Mouse (Mus musculus): ENCODE data around the gene Ap1g1.

- TF ChIP-seq TAL1 (IDR thresholded peaks at IDR 0.05; ENCODE audit: low read length) = no peak
- no peak for TF ChIP-seq GATA1 (IDR thresholded peaks at IDR 0.05; ENCODE audit: low read length)
Measured at GRCm38 (mm10) chr8:109842468-109842867, 64.1 kb downstream of the Ap1g1 start.

Measured in erythroblast, embryonic 14.5 days (primary cell).